Mouse (Mus musculus) thymus, postnatal 4 days (tissue): ENCODE data around the gene Myl10.
"Not testable (repeated sequence)": the region's sequence is repeated elsewhere in the genome, so short reads cannot be mapped to it uniquely, and the experiment has no call there.

Source experiments
- DNase-seq: peaks from one replicate; pipeline ENCODE4 v3.0.0; 2021

Myl10 gene

GRCm38 (mm10) chr5:136692784-136693183 lies at the start of gene Myl10:
TSS of gene Myl10 (plus strand) at chr5:136693146.
- DNase-seq, result no peak

- DNase-seq, result peak; percentile 53
Measured at GRCm38 (mm10) chr5:136646731-136647328, 46.1 kb upstream of the Myl10 start.

DNA sequence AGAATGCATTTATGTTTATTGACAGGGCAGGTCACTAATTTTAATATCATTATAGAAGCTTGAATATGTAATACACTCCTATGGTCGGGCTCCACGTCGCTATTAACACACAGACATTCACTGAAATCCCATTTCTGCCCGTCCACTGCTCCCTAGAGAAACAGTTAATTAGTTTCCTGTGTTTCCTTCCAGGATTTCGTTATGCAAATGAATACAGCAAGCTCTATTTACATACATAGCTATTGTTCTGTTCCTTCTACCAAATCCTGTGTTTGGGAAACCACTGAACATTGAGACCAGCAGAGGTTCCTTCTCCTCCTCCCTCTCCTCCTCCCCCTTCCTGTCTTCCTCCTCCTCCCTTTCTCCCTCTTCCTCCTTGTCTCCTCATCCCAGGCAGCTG lies 43.9 kb upstream of the Myl10 start:
- DNase-seq, result no peak

DNA sequence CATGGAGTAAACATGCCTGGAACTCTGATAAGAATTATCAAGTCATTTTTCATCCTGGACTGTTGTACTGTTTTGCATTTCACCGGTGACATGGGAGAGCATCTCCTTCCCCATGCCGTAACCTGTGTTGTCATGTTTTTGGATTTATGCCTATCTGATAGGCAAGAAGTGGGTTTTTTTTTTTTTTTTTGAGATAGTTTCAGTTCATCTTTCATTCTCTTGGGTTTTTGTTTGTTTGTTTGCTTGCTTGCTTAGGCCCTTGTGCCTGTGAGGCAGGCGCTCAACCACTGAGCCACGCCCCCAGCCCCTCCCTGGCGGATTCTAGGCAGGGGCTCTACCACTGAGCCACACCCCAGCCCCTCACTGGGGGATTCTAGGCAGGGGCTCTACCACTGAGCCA lies 43.3 kb upstream of the Myl10 start:
- no peak for DNase-seq

DNA sequence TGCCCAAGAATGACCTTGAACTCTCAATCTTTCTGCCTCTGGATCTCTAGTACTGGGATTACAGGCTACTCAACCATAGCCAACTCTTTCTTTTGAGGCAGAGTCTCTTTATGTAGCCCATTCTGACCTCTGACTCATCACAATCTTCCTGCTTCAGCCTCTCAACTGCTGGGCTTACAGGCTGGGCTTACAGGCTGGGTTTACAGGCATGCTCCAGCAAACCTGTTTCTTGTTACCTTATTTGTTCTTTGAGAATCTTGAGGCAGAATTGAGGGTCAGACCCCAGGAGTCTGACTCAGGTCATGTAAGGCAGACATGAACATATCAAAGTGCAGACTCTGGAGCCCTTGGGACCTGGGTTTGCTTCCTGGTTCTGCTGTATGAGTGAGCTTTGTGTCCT lies 38.5 kb upstream of the Myl10 start:
- DNase-seq, result no peak

DNA sequence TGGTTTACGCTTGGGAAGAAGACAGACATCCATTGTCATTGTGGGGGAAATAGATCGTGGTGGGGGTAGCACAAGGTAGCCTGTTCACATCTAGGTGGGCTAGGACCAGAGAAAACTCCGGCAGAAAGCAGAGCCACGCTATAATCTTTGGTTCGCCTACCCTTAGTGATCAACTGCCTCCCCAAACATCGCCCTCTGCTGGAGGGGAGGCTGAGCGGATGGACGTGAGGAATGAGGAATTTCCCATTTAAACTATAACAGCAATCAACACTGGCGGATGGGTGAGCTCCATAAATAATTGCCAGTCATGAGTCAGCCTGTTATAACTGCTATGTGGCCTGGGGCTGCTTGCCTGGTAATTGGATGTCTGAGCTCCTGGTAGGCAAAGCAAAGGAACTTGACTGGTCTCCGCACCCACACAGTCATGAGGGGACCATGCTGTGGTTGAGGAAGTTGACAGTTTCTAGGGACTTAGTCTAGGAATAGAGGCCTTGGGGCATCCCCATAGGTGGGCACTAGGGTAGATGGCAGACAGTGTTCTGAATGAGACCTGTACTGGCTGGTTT lies 36.0 kb upstream of the Myl10 start:
- peak; percentile 57 for DNase-seq

GRCm38 (mm10) chr5:136660721-136661120 lies 32.2 kb upstream of the Myl10 start:
- not testable (repeated sequence) for DNase-seq

GRCm38 (mm10) chr5:136662281-136662680 lies 30.7 kb upstream of the Myl10 start:
- no peak for DNase-seq

DNA sequence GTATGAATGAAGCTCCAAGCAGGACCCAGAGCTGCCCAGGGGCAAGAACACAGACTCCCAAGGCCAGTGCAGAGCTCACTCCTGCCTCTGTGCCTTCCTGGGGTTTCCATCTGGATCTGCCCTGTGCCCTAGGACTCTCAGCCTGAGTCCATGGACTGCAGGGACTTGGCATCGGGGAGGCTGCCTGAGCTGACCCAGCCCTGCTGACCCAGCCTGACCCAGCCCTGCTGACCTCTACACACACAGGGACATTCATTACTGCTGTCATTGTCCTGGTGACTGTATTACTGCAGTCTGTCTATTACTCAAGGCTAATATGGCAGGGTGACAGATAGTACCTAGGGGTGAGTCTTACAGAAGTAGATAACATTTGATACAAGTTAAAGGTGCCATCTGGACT lies 30.1 kb upstream of the Myl10 start:
- no peak for DNase-seq

DNA sequence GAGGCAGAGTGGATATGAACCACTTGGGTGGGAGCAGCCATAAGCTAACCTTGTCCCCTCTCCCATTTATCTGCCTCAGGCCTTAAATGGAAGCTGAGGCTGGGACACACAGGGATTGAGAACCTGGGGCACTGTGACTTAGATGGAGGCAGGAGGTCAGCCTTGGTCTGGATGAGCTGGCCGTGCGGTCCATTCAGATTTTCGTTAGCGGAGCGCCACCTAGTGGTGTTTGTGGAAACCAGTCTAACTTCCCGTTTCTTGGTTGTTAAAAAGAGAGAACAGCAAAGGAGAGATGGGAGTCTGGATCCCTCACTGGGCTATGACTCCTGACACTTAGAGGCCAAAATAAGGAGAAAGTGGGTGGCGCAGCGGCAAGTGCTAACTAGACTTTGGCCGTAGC lies 28.4 kb upstream of the Myl10 start:
- peak; percentile 82 for DNase-seq

DNA sequence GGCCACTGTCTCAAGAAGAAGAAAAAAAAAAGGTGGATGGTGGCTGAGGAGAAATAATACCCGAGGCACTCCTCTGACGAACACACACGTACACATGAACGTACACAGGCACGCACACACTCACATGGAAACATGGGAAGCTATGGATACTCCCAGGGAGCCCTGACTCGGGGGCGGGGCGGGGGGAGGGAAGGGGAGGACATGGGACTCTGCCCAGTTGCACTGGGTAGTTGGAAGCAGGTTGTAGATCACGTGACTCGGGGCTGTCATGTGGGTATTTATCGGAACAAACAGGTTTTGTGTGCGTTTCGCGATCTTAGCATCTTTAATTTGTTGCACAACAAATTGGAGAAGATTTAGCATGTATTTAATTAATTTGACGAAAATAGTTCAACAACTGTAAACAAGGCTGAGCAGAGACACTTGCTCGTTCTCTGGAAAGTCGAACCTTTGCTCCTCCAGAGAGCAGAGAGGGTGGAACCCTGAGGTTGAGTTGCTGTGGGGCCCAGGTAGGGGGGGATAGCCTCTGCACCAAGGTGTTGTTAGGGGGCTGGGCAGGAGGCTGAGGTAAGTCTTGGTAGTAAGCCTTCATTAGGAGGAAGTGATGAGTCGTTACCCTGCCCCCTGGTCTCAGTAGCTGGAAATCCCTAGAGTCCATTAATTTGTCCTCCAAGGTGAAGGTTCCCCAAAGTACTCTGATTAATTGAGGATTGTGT lies 16.5 kb upstream of the Myl10 start:
- no peak for DNase-seq

- no peak for DNase-seq
Measured at GRCm38 (mm10) chr5:136678840-136679348, 14.1 kb upstream of the Myl10 start.

GRCm38 (mm10) chr5:136686349-136686748 lies 6.6 kb upstream of the Myl10 start:
- no peak for DNase-seq

- DNase-seq, result no peak
Measured at GRCm38 (mm10) chr5:136687561-136687960, 5.4 kb upstream of the Myl10 start.

DNA sequence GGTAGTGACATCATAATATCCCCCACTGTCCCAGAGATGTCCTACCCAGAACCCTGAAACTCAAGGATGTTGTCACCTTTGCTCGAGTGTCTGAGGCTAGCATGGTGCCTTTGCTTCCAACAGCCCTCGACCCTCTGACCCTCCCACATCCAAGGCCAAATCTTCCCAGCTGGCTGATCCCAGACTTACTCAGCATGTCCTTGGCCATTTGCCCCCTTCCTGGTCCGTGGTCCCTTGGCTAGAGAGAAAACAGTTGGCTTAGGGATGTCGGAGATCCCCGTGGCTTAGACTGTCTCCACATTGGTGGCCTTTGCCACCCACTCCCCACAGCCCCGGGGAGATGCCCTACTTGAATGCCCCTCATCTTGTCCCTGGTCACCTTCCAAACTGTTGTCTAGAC lies 4.1 kb upstream of the Myl10 start:
- DNase-seq, result no peak

DNA sequence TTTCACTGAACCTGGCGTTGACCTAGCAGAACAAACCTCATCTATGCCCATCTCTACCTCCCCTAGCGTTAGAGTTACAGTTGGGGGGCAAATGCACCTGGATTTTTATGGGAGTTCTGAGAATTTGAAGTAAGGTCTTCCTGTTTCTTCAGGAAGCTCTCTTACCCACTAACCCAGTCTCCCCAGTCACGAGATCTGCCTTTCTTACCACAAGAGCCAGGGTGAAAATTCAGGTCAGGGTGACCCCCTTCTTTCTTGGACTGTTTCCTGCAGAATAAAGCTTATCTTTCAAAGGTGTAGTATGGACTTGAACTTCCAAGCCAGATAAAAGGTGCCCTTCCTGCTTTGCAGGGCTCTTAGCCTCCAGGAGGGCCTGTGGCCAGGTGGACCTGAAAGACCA lies 1.8 kb upstream of the Myl10 start:
- no peak for DNase-seq

- peak; percentile 65 for DNase-seq
Measured at GRCm38 (mm10) chr5:136693418-136693817, 472 bp downstream of the Myl10 start.

DNA sequence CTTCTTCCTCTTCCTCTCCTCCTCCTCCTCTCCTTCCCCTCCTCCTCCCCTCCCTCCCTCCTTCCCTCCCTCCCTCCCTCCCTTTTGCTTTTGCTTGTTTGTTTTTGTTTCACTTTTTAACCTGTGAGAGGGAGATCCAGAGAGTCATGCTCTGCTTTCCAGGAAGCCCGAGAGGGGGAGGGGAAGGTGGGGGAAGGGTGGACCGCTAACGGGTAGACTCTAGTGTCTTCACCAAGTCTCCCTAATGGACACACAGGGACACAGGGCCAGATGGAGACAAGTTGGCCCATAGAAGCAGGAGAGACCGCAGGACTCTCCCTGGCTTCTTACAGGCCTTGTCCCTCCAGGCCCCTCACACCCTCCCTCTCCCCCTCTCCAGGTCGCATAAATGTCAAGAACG lies 2.0 kb downstream of the Myl10 start:
- DNase-seq, result peak; percentile 49

DNA sequence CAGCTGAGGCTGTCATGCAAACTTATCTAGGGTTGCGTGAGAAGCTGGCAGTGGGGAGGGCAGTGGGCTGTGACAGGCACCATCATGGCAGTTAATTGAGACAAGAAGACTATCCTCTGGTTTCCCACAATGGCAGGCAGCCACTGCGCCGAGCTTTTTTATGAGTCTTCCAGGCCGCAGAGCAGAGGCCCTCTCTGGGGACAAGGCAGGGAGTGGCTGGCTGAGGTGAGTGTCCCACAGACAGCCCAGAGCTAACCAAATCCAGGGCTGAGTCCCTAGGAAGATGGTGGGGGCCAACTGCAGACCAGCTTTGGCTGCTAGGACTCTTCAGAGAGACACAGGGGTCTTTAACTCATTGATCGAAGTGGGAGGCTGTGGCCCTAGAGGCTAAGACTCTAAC lies 3.6 kb downstream of the Myl10 start:
- no peak for DNase-seq

GRCm38 (mm10) chr5:136697618-136698017 lies 4.7 kb downstream of the Myl10 start:
- no peak for DNase-seq

- no peak for DNase-seq
Measured at GRCm38 (mm10) chr5:136702159-136702725, 9.3 kb downstream of the Myl10 start.

GRCm38 (mm10) chr5:136703751-136704150 lies 10.8 kb downstream of the Myl10 start:
- peak; percentile 94 for DNase-seq

- DNase-seq, result no peak
Measured at GRCm38 (mm10) chr5:136704151-136704550, 11.2 kb downstream of the Myl10 start.

- DNase-seq, result peak; percentile 75
Measured at GRCm38 (mm10) chr5:136705532-136705931, 12.6 kb downstream of the Myl10 start.
